Mouse (Mus musculus): Measurements from ENCODE around the gene Arid2. TPM values are rescaled to one million over a fixed set of nuclear protein-coding genes. Genes with fewer than 3 reads are reported as not detected.
"Not testable (repeated sequence)": the region's sequence is repeated elsewhere in the genome, so short reads cannot be mapped to it uniquely, and the experiment has no call there.

The Arid2 gene
- polyA plus RNA-seq (2015; fragmentation: Nextera tagmentation; extraction: Ambion mirVana), result 20.8 and 21.7 TPM in 2 replicates

DNA sequence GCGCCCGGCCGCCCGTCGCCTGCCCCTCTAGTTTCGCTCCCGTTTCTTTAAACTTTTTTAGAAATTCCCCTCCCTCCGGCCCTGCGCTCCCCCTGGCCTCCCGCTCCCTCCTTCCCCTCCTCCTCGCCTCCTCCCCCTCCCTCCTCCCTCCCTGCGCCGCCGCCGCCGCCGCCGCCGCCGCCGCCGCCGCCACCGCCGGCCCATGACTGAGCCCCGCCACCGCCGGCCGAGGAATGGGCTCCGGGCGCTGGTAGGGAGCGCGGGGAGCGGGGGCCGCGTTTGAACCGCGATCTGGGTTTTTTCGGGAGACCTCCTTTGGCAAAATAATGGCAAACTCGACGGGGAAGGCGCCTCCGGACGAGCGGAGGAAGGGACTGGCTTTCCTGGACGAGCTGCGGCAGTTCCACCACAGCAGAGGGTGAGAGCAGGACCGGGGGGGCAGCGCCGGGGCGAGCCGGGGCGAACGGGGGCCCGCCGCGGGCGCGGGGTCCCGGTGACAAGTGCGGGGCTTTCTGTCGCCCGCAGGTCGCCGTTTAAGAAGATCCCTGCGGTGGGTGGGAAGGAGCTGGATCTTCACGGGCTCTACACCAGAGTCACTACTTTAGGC, at the start of gene Arid2:
Gene Arid2, plus strand, starts transcription at position 150 of the 607 bp plus-strand sequence.
- H3K27ac ChIP-seq, result peak within 1 kb of the TSS; percentile 100
- H3K4me3 ChIP-seq, result peak within 1 kb of the TSS; percentile 93
- under 1% methylated on average over 53 of the region's 67 CpGs for WGBS
- peak within 1 kb of the TSS; percentile 77 for H3K4me2 ChIP-seq
- peaks cover 25% of the 10 kb centered on the region for H3K4me1 ChIP-seq
- no peaks in the 10 kb centered on the region for H3K36me3 ChIP-seq
- no peaks in the 10 kb centered on the region for H3K9me3 ChIP-seq
- ATAC-seq (ENCODE audit: borderline replicate concordance, extremely low read depth, low FRiP score, low TSS enrichment), result peak; percentile 48
- H3K9ac ChIP-seq, result peak within 1 kb of the TSS; percentile 99
- H3K27me3 ChIP-seq, result no peaks in the 10 kb centered on the region

- Histone ChIP-seq H3K4me3 (no peak overlapping the region), H3K27me3 (no peaks in the 10 kb centered on the region), H3K9me3 (no peaks in the 10 kb centered on the region), H3K9ac (no peak overlapping the region), H3K36me3 (no peaks in the 10 kb centered on the region), H3K27ac (no peak overlapping the region), H3K4me1 (no peaks in the 10 kb centered on the region), H3K4me2 (no peak overlapping the region)
- WGBS, result 89% methylated on average over 4 of the region's 4 CpGs
- no peak for ATAC-seq (ENCODE audit: borderline replicate concordance, extremely low read depth, low FRiP score, low TSS enrichment)
These were observed 49.2 kb upstream of the Arid2 start for GRCm38 (mm10) chr15:96238071-96238470.

DNA sequence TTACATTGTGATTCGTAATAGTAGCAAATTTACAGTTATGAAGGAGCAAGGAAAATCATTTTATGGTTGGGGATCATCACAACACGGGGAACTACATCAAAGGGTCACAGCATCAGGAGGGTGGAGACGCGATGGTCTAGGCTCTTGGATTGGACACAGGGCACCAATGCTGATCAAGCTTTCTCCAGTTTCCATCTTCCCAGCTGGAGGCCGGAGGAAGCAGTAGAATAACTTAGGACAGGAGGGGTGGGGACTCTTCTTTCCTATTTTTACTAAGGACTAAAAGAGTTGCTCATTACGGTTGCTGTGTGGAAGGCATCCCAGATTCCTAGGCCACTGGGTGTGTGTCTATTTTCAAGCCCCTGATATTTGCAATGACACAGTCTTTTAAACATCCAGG, 43.1 kb upstream of the Arid2 start:
- no peak for ATAC-seq (ENCODE audit: borderline replicate concordance, extremely low read depth, low FRiP score, low TSS enrichment)

GRCm38 (mm10) chr15:96244715-96245114, 42.6 kb upstream of the Arid2 start:
- not testable (repeated sequence) for H3K36me3 ChIP-seq; H3K9me3 ChIP-seq; H3K4me2 ChIP-seq; ATAC-seq (ENCODE audit: borderline replicate concordance, extremely low read depth, low FRiP score, low TSS enrichment); H3K4me1 ChIP-seq; H3K9ac ChIP-seq; H3K4me3 ChIP-seq; H3K27ac ChIP-seq; H3K27me3 ChIP-seq
- WGBS, result 66% methylated on average over 10 of the region's 10 CpGs

More for the DNA sequence above, 43.1 kb upstream of the Arid2 start:
- Histone ChIP-seq H3K9ac (no peak overlapping the region), H3K36me3 (no peaks in the 10 kb centered on the region), H3K4me3 (no peak overlapping the region), H3K4me2 (no peak overlapping the region), H3K4me1 (no peaks in the 10 kb centered on the region), H3K9me3 (no peaks in the 10 kb centered on the region), H3K27ac (no peak overlapping the region), H3K27me3 (no peaks in the 10 kb centered on the region)
- WGBS, result 81% methylated on average over 6 of the region's 6 CpGs

DNA sequence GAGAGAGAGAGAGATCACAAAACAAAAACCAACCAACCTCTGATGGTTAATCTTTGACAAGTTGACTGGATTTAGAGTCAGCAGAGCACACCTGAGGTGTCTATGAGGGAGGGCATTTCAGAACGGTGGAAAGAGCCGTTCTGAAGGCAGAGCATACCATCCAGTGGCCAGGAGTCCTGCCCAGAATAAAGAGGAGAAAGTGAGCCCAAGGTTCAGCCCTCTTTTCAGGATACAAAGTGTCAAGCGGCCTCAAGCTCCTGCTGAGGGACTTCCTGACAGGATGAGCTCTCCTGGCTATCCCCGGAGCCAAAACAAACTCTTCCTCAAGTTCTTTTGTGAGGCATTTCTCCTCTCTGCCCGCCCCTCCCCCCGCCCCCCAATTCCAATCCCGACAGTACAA, 33.5 kb upstream of the Arid2 start:
- 1% methylated on average over 7 of the region's 7 CpGs for WGBS
- Histone ChIP-seq H3K4me3 (peak overlapping the region; percentile 25), H3K4me2 (peak overlapping the region; percentile 57), H3K9me3 (no peaks in the 10 kb centered on the region), H3K9ac (no peak overlapping the region), H3K4me1 (peaks cover 14% of the 10 kb centered on the region; the same call in 1 of the 2 replicates), H3K27me3 (no peaks in the 10 kb centered on the region), H3K36me3 (no peaks in the 10 kb centered on the region), H3K27ac (no peak overlapping the region)
- no peak for ATAC-seq (ENCODE audit: borderline replicate concordance, extremely low read depth, low FRiP score, low TSS enrichment)

- Histone ChIP-seq H3K4me2 (peak overlapping the region; percentile 57), H3K4me3 (peak overlapping the region; percentile 25), H3K9me3 (no peaks in the 10 kb centered on the region), H3K4me1 (peaks cover 14% of the 10 kb centered on the region; the same call in 1 of the 2 replicates), H3K9ac (no peak overlapping the region), H3K27me3 (no peaks in the 10 kb centered on the region), H3K27ac (no peak overlapping the region), H3K36me3 (no peaks in the 10 kb centered on the region)
- no peak for ATAC-seq (ENCODE audit: borderline replicate concordance, extremely low read depth, low FRiP score, low TSS enrichment)
- under 1% methylated on average over 17 of the region's 17 CpGs for WGBS
These were observed 33.0 kb upstream of the Arid2 start for GRCm38 (mm10) chr15:96254356-96254755.

- Histone ChIP-seq H3K9me3 (no peaks in the 10 kb centered on the region; the same call in 1 of the 2 replicates), H3K36me3 (no peaks in the 10 kb centered on the region), H3K4me3 (no peak overlapping the region), H3K27me3 (no peaks in the 10 kb centered on the region), H3K9ac (no peak overlapping the region), H3K4me1 (peaks cover 14% of the 10 kb centered on the region; the same call in 1 of the 2 replicates), H3K4me2 (no peak overlapping the region; the same call in 1 of the 2 replicates), H3K27ac (no peak overlapping the region)
- 64% methylated on average over 5 of the region's 5 CpGs for WGBS
- no peak for ATAC-seq (ENCODE audit: borderline replicate concordance, extremely low read depth, low FRiP score, low TSS enrichment)
These were observed 29.5 kb upstream of the Arid2 start for GRCm38 (mm10) chr15:96257781-96258180.

GRCm38 (mm10) chr15:96264614-96265013, 22.7 kb upstream of the Arid2 start:
- no peak overlapping the region for H3K9ac ChIP-seq
- no peak overlapping the region for H3K4me3 ChIP-seq
- H3K4me1 ChIP-seq, result no peaks in the 10 kb centered on the region
- no peak overlapping the region for H3K4me2 ChIP-seq
- peaks cover 8% of the 10 kb centered on the region for H3K9me3 ChIP-seq
- peaks cover 27% of the 10 kb centered on the region for H3K36me3 ChIP-seq
- no peaks in the 10 kb centered on the region for H3K27me3 ChIP-seq
- H3K27ac ChIP-seq, result no peak overlapping the region
- 90% methylated on average over 3 of the region's 3 CpGs for WGBS
- ATAC-seq (ENCODE audit: borderline replicate concordance, extremely low read depth, low FRiP score, low TSS enrichment), result no peak

DNA sequence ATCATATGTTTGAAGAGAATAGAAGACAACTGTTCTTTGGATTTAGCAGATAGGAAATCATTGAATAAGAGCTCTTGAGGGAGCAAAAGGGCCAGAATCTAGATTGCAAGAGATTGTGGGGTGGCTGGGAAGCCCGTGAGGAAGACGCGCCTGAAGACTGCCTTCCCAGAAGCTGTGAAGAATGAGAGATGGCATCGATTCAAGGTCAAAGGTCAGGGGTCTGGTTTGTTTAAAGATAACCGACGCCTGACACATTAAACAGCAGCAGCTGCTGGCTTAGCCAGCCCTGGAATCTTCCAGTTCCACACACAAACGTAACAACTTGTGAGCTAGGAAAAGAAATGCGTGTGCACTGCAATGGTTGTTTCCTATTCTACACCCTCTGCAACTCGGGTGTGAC, 19.4 kb upstream of the Arid2 start:
- H3K4me3 ChIP-seq, result no peak overlapping the region
- 0 out of 2 replicates have a peak, but pooled peaks cover 10% of the 10 kb centered on the region for H3K4me1 ChIP-seq
- H3K27ac ChIP-seq, result no peak overlapping the region
- ATAC-seq (ENCODE audit: borderline replicate concordance, extremely low read depth, low FRiP score, low TSS enrichment), result no peak
- no peak overlapping the region for H3K4me2 ChIP-seq
- H3K36me3 ChIP-seq, result peaks cover 27% of the 10 kb centered on the region
- no peaks in the 10 kb centered on the region for H3K27me3 ChIP-seq
- H3K9ac ChIP-seq, result no peak overlapping the region
- 51% methylated on average over 9 of the region's 9 CpGs for WGBS
- H3K9me3 ChIP-seq, result peaks cover 8% of the 10 kb centered on the region

- no peak overlapping the region for H3K4me2 ChIP-seq
- peaks cover 5% of the 10 kb centered on the region; the same call in 1 of the 2 replicates for H3K9me3 ChIP-seq
- no peak overlapping the region for H3K9ac ChIP-seq
- WGBS, result 90% methylated on average over 9 of the region's 9 CpGs
- H3K27ac ChIP-seq, result no peak overlapping the region
- peaks cover 27% of the 10 kb centered on the region for H3K36me3 ChIP-seq
- no peaks in the 10 kb centered on the region for H3K27me3 ChIP-seq
- H3K4me1 ChIP-seq, result 0 out of 2 replicates have a peak, but pooled peaks cover 10% of the 10 kb centered on the region
- H3K4me3 ChIP-seq, result no peak overlapping the region
- no peak for ATAC-seq (ENCODE audit: borderline replicate concordance, extremely low read depth, low FRiP score, low TSS enrichment)
These were observed 18.7 kb upstream of the Arid2 start for GRCm38 (mm10) chr15:96268610-96269009.

DNA sequence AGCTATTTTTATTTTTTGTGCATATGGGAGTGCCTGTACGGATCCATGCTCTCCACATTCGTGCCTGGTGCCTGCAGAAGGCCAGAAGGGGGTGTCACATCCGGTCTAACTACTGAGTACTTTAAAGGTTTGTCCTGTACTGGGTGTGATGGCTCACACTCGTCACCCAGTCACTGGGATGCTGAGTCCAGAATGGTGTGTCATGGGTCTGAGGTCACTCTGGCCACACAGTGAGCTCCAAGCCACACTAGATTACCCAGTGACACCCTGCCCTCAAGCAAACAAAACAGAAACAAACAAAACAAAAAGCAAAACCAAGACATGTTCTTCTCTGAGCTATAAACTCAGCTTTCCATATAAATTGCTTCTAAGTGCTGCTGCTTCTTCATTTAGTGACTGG, 17.9 kb upstream of the Arid2 start:
- no peak for ATAC-seq (ENCODE audit: borderline replicate concordance, extremely low read depth, low FRiP score, low TSS enrichment)
- Histone ChIP-seq H3K27me3 (no peaks in the 10 kb centered on the region), H3K4me3 (no peak overlapping the region), H3K9ac (no peak overlapping the region), H3K36me3 (peaks cover 27% of the 10 kb centered on the region), H3K27ac (no peak overlapping the region), H3K4me2 (no peak overlapping the region), H3K9me3 (peaks cover 5% of the 10 kb centered on the region; the same call in 1 of the 2 replicates), H3K4me1 (0 out of 2 replicates have a peak, but pooled peaks cover 10% of the 10 kb centered on the region)
- WGBS, result 87% methylated on average over 4 of the region's 4 CpGs

DNA sequence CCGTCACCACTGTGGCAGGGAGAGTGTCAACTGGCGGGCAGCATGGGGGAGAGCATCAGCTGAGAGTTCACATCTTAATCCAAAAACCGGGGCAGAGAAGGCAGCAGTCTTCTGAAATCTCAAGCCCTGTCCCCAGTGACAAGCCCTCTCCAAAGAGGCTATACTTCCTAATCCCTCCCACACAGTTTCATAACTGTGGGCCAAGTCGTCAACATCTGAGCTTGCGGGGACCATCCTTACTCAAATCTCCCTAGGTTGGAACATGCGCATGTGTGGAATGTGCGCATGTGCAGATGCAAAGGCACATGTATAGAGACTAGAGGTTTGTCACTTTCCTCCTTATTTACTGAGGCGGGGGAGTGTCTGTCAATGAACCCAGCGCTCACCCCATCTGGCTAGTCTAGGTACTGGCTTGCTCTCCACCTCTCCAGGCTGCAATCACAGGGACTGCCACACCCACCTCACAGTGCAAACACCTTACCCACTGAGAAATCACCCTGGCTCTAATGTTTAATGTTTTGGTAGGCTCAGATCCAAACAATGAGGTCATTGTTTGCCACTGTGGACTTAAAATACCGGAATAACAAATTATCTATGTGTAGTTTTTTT, 16.9 kb upstream of the Arid2 start:
- 0 out of 2 replicates have a peak, but pooled peaks cover 10% of the 10 kb centered on the region for H3K4me1 ChIP-seq
- peaks cover 27% of the 10 kb centered on the region for H3K36me3 ChIP-seq
- H3K9me3 ChIP-seq, result peaks cover 5% of the 10 kb centered on the region; the same call in 1 of the 2 replicates
- H3K4me2 ChIP-seq, result no peak overlapping the region
- WGBS, result 69% methylated on average over 10 of the region's 10 CpGs
- no peak overlapping the region for H3K4me3 ChIP-seq
- no peak overlapping the region for H3K9ac ChIP-seq
- no peak overlapping the region for H3K27ac ChIP-seq
- ATAC-seq (ENCODE audit: borderline replicate concordance, extremely low read depth, low FRiP score, low TSS enrichment), result peak; percentile 68
- no peaks in the 10 kb centered on the region for H3K27me3 ChIP-seq

Measured in lung, embryonic 15.5 days (tissue).